Mouse (Mus musculus): ENCODE data around the gene Msantd2. TPM values are rescaled to one million over a fixed set of nuclear protein-coding genes. Genes with fewer than 3 reads are reported as not detected.

The Msantd2 gene
- polyA plus RNA-seq, 1 experiment from 2014 or later = 34.0 TPM

DNA sequence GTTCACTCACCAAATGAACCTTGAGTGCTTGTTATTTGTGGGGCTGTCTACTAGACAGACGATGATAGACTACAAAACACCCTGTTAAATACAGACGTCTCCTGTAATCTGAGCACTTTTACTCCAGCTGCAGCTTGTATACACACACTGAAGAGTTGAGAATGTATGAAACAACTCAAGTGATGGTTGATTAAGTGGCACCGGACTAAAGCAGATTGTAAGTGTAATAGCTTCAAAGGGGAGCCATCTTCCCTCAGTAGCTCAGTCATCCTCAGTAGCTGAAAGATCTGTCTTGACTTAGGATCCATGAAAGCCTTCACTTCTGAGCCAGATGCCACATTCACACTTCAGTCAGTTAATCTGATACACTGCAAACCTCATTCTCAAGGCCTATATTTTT is 6.6 kb downstream of the Msantd2 start:
- no peak overlapping the region for H3K4me3 ChIP-seq (replicated peaks; ENCODE audit: low read length)
- H3K27ac ChIP-seq (ENCODE audit: low read length) = no peak overlapping the region
- ATAC-seq = no peak
- H3K4me1 ChIP-seq (replicated peaks; ENCODE audit: control insufficient read depth, insufficient read depth, low read length) = peaks cover 2% of the 10 kb centered on the region
- no peaks in the 10 kb centered on the region for H3K9me3 ChIP-seq (ENCODE audit: control insufficient read depth, low read length)
- no peak overlapping the region for H3K4me2 ChIP-seq (ENCODE audit: low read length)
- no peaks in the 10 kb centered on the region for H3K27me3 ChIP-seq (replicated peaks; ENCODE audit: control insufficient read depth, insufficient read depth, low read length)
- H3K9ac ChIP-seq (replicated peaks; ENCODE audit: low read depth, low read length) = no peak overlapping the region
- no peaks in the 10 kb centered on the region for H3K36me3 ChIP-seq (ENCODE audit: control insufficient read depth, insufficient read depth)
- 64% methylated on average over 3 of the region's 3 CpGs for WGBS

DNA sequence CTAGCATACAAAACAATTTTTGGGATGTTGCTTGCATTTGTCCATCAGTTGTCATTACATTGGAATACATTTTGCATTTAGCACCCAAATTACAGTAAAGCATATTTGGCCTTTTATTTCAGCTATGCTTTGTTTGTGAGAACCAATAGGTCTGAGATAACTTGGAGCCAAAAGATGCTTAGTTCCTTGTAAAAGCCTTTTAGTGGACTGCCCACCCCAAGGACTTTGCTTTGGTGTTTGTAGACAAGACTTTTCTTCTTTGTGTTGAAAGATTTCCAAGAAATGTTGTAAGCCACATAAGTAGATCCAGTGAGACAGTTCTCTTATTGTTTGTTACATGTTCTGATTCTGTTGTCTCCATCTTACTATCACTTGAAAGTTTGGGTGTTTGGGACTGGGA is 7.2 kb downstream of the Msantd2 start:
- Histone ChIP-seq H3K4me3 (replicated peaks; ENCODE audit: low read length) (no peak overlapping the region), H3K9me3 (ENCODE audit: control insufficient read depth, low read length) (no peaks in the 10 kb centered on the region), H3K4me2 (ENCODE audit: low read length) (no peak overlapping the region), H3K27me3 (replicated peaks; ENCODE audit: control insufficient read depth, insufficient read depth, low read length) (no peaks in the 10 kb centered on the region), H3K27ac (ENCODE audit: low read length) (no peak overlapping the region), H3K9ac (replicated peaks; ENCODE audit: low read depth, low read length) (no peak overlapping the region), H3K36me3 (ENCODE audit: control insufficient read depth, insufficient read depth) (no peaks in the 10 kb centered on the region), H3K4me1 (replicated peaks; ENCODE audit: control insufficient read depth, insufficient read depth, low read length) (no peaks in the 10 kb centered on the region)
- no peak for ATAC-seq

DNA sequence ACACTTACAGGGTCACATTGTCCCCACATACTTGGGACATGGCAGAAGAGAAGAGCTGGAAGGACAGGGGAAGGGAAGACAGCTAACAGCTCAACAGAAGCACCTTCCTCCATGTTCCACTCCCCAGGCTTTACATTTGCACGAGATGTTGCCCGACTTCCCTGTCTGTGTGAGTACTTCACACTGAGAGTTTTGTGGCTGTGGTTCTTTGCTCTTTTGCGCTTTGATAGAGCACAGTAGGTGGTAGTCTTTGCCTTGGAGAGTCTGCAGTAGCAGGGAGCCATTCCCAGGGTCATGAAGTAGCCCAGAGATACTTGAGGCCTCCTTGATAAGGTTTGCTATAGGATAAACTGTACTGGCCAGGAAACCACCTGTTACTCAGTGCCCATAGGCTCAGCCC is 11.1 kb downstream of the Msantd2 start:
- Histone ChIP-seq H3K9ac (replicated peaks; ENCODE audit: low read depth, low read length) (no peak overlapping the region), H3K4me1 (replicated peaks; ENCODE audit: control insufficient read depth, insufficient read depth, low read length) (no peaks in the 10 kb centered on the region), H3K4me2 (ENCODE audit: low read length) (no peak overlapping the region), H3K4me3 (replicated peaks; ENCODE audit: low read length) (no peak overlapping the region), H3K27ac (ENCODE audit: low read length) (no peak overlapping the region), H3K36me3 (ENCODE audit: control insufficient read depth, insufficient read depth) (no peaks in the 10 kb centered on the region), H3K9me3 (ENCODE audit: control insufficient read depth, low read length) (no peaks in the 10 kb centered on the region), H3K27me3 (replicated peaks; ENCODE audit: control insufficient read depth, insufficient read depth, low read length) (no peaks in the 10 kb centered on the region)
- 79% methylated on average over 3 of the region's 3 CpGs for WGBS
- no peak for ATAC-seq

DNA sequence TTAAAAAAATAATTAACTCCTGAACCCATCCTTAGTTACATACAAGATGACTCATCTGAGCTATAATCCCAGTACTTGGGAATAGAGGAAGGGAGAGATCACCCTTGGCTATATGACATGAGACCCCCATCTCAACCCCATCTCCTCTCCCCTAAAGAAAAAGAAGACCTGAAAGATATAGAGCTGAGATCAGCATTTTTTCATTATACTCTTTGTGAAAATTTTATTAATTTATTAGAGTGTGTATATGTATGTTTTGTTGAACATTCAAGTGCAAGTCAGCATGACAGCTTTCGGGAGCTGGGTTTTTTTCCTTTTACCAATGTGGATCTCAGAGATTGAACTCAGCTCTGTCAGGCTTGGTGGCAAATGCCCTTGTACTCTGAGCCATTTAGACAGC is 12.1 kb downstream of the Msantd2 start:
- Histone ChIP-seq H3K4me3 (replicated peaks; ENCODE audit: low read length) (no peak overlapping the region), H3K4me1 (replicated peaks; ENCODE audit: control insufficient read depth, insufficient read depth, low read length) (no peaks in the 10 kb centered on the region), H3K9ac (replicated peaks; ENCODE audit: low read depth, low read length) (no peak overlapping the region), H3K27me3 (replicated peaks; ENCODE audit: control insufficient read depth, insufficient read depth, low read length) (no peaks in the 10 kb centered on the region), H3K4me2 (ENCODE audit: low read length) (no peak overlapping the region), H3K36me3 (ENCODE audit: control insufficient read depth, insufficient read depth) (no peaks in the 10 kb centered on the region), H3K9me3 (ENCODE audit: control insufficient read depth, low read length) (no peaks in the 10 kb centered on the region), H3K27ac (ENCODE audit: low read length) (no peak overlapping the region)
- 88% methylated on average over 1 of the region's 1 CpGs for WGBS
- no peak for ATAC-seq

DNA sequence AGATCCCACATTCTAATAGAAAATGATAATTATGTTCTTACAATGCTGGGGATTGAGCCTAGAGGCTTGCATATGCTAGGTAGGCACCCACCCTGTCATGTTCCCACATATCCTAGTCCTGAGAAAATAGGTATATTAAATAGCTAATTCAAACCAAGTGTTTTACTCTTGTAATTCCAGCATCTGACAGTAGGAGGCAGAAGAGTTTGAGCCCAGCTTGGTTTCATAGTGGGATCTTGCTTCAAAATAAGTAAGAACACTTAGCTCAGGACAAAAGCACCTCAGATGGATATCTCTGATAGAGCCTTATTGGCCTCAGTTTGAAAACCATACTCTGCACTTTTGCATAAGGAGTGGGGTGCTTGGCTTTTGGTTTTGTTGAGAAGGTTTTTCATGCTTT is 15.2 kb downstream of the Msantd2 start:
- H3K27ac ChIP-seq (ENCODE audit: low read length) = no peak overlapping the region
- no peak for ATAC-seq
- no peak overlapping the region for H3K4me3 ChIP-seq (replicated peaks; ENCODE audit: low read length)
- H3K36me3 ChIP-seq (ENCODE audit: control insufficient read depth, insufficient read depth) = no peaks in the 10 kb centered on the region
- no peaks in the 10 kb centered on the region for H3K9me3 ChIP-seq (ENCODE audit: control insufficient read depth, low read length)
- H3K27me3 ChIP-seq (replicated peaks; ENCODE audit: control insufficient read depth, insufficient read depth, low read length) = no peaks in the 10 kb centered on the region
- no peaks in the 10 kb centered on the region; the same call in 1 of the 2 replicates for H3K4me1 ChIP-seq (replicated peaks; ENCODE audit: control insufficient read depth, insufficient read depth, low read length)
- no peak overlapping the region for H3K4me2 ChIP-seq (ENCODE audit: low read length)
- no peak overlapping the region for H3K9ac ChIP-seq (replicated peaks; ENCODE audit: low read depth, low read length)

DNA sequence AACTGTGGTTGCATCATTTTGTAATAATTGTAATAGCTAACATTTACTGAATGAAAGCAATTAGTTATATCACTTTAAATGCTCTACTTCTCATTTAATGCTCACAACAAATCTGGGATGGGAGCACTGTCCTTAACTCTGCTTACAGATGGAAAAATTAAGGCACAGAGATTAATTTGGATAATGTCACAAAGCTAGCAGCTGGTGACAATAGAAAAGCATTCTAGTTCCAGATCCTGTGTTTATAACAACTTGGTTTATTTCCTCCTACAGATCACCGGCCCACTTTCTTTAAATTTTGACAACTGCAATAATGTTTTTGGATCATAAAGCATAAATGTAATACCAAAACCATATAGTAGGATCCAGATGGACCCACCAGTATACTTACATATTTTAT is 16.9 kb downstream of the Msantd2 start:
- Histone ChIP-seq H3K27me3 (replicated peaks; ENCODE audit: control insufficient read depth, insufficient read depth, low read length) (no peaks in the 10 kb centered on the region), H3K36me3 (ENCODE audit: control insufficient read depth, insufficient read depth) (no peaks in the 10 kb centered on the region), H3K9me3 (ENCODE audit: control insufficient read depth, low read length) (no peaks in the 10 kb centered on the region), H3K4me2 (ENCODE audit: low read length) (no peak overlapping the region), H3K27ac (ENCODE audit: low read length) (no peak overlapping the region), H3K4me3 (replicated peaks; ENCODE audit: low read length) (no peak overlapping the region), H3K4me1 (replicated peaks; ENCODE audit: control insufficient read depth, insufficient read depth, low read length) (no peaks in the 10 kb centered on the region; the same call in 1 of the 2 replicates), H3K9ac (replicated peaks; ENCODE audit: low read depth, low read length) (no peak overlapping the region)
- ATAC-seq = no peak
- WGBS = 78% methylated on average over 1 of the region's 1 CpGs

DNA sequence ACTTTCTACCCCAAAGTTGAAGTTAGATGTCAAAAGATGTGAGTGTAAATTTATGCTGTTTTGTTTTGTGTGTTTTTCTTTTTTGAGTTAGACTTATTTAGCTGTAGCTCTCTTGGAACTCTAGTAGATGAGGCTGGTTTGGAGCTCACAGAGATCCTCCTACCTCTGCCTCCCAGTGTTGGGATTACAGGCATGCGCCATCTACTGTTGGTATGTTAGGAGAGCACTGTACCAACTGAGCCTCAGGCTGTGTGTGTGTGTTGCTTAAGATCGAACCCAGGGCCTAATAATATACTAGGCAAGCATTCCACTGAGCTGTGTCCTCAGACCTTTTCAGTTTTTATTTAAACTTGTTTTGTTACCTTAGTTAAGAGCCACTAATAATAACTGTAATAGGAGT is 23.0 kb downstream of the Msantd2 start:
- Histone ChIP-seq H3K4me3 (replicated peaks; ENCODE audit: low read length) (no peak overlapping the region), H3K9ac (replicated peaks; ENCODE audit: low read depth, low read length) (no peak overlapping the region), H3K27me3 (replicated peaks; ENCODE audit: control insufficient read depth, insufficient read depth, low read length) (no peaks in the 10 kb centered on the region), H3K4me2 (ENCODE audit: low read length) (no peak overlapping the region), H3K9me3 (ENCODE audit: control insufficient read depth, low read length) (no peaks in the 10 kb centered on the region), H3K36me3 (ENCODE audit: control insufficient read depth, insufficient read depth) (no peaks in the 10 kb centered on the region), H3K4me1 (replicated peaks; ENCODE audit: control insufficient read depth, insufficient read depth, low read length) (no peaks in the 10 kb centered on the region; the same call in 1 of the 2 replicates), H3K27ac (ENCODE audit: low read length) (no peak overlapping the region)
- no peak for ATAC-seq
- 95% methylated on average over 2 of the region's 2 CpGs for WGBS

DNA sequence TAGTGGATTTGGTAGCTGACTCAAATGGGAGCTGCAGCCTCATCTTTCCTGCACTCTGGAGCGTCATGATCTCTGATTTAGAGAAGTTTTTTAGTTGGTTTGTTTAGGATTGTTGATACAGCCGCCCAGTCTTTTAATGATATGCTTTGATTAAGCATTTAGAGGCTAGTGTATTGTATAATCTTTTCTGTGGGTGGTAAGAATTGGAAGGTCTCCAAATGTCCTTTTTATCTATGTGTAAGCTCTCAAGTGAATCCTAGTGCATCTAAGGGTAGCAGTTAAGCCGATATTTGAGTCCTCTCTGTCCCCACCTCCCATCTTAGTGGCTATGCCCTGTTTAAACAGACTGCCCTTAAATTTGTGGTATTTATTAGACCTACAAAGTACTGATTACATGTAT is 25.3 kb downstream of the Msantd2 start:
- Histone ChIP-seq H3K4me3 (replicated peaks; ENCODE audit: low read length) (no peak overlapping the region), H3K4me2 (ENCODE audit: low read length) (no peak overlapping the region), H3K4me1 (replicated peaks; ENCODE audit: control insufficient read depth, insufficient read depth, low read length) (no peaks in the 10 kb centered on the region), H3K9ac (replicated peaks; ENCODE audit: low read depth, low read length) (no peak overlapping the region), H3K36me3 (ENCODE audit: control insufficient read depth, insufficient read depth) (no peaks in the 10 kb centered on the region), H3K27ac (ENCODE audit: low read length) (no peak overlapping the region), H3K9me3 (ENCODE audit: control insufficient read depth, low read length) (no peaks in the 10 kb centered on the region), H3K27me3 (replicated peaks; ENCODE audit: control insufficient read depth, insufficient read depth, low read length) (no peaks in the 10 kb centered on the region)
- WGBS = 62% methylated on average over 3 of the region's 3 CpGs
- no peak for ATAC-seq

DNA sequence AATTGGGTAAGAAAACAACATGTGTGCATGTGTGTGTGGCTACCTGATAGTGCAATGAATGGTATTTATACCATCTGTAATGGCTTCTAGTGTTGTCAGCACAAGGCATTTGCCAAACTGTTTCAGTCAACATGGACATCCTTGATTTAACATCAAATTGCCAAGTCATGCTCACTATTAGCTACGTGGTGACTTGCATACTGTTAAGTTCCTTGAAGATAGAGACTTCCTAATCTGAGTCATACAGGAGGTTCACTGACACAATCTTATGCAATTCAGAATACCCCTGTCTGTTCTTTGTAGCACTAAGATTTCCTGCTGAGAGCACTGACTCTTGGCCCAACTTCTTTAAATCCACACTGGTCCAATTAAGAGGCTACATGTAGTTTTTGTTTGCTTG is 28.3 kb downstream of the Msantd2 start:
- WGBS = 58% methylated on average over 1 of the region's 1 CpGs
- H3K4me2 ChIP-seq (ENCODE audit: low read length) = no peak overlapping the region
- H3K4me1 ChIP-seq (replicated peaks; ENCODE audit: control insufficient read depth, insufficient read depth, low read length) = no peaks in the 10 kb centered on the region
- no peak overlapping the region for H3K9ac ChIP-seq (replicated peaks; ENCODE audit: low read depth, low read length)
- no peak overlapping the region for H3K27ac ChIP-seq (ENCODE audit: low read length)
- ATAC-seq = no peak
- no peaks in the 10 kb centered on the region for H3K27me3 ChIP-seq (replicated peaks; ENCODE audit: control insufficient read depth, insufficient read depth, low read length)
- no peak overlapping the region for H3K4me3 ChIP-seq (replicated peaks; ENCODE audit: low read length)
- H3K36me3 ChIP-seq (ENCODE audit: control insufficient read depth, insufficient read depth) = peaks cover 8% of the 10 kb centered on the region
- no peaks in the 10 kb centered on the region for H3K9me3 ChIP-seq (ENCODE audit: control insufficient read depth, low read length)

DNA sequence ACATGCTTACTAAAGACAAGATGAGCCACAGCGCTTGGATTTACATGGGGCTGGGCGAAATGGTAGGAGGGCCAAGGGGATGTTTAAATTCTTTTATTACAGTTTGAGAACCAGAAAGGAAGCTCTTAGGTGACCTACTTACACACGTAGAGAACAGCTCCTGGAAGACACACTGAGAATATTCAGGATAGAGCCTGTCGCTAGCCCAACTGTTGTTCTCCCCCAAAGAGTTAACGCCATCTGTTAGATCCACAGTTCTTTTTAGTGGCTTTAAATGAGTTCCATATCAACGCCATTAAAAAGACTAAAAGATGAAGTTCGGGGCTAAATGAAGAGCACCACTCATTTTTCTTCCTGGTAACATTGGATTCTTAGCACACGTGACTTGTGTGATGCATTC is 29.9 kb downstream of the Msantd2 start:
- no peaks in the 10 kb centered on the region for H3K9me3 ChIP-seq (ENCODE audit: control insufficient read depth, low read length)
- peaks cover 8% of the 10 kb centered on the region for H3K36me3 ChIP-seq (ENCODE audit: control insufficient read depth, insufficient read depth)
- H3K4me2 ChIP-seq (ENCODE audit: low read length) = no peak overlapping the region
- H3K27ac ChIP-seq (ENCODE audit: low read length) = no peak overlapping the region
- no peak for ATAC-seq
- H3K9ac ChIP-seq (replicated peaks; ENCODE audit: low read depth, low read length) = no peak overlapping the region
- H3K27me3 ChIP-seq (replicated peaks; ENCODE audit: control insufficient read depth, insufficient read depth, low read length) = no peaks in the 10 kb centered on the region
- WGBS = 78% methylated on average over 8 of the region's 8 CpGs
- no peak overlapping the region for H3K4me3 ChIP-seq (replicated peaks; ENCODE audit: low read length)
- H3K4me1 ChIP-seq (replicated peaks; ENCODE audit: control insufficient read depth, insufficient read depth, low read length) = no peaks in the 10 kb centered on the region

Data from forebrain, embryonic 16.5 days (tissue).